ENCODE assay signal across 11 mouse cellular contexts in genomic region chr6:16999451-17000139, GRCm38 (mm10).
DNase-seq lines count a peak whose midpoint lies in the region; ATAC-seq and TF ChIP-seq lines count a peak whose summit lies in the region.
"Had no signal": no experiment of that assay in that cellular context is flagged by ENCODE, and none has a peak within 500 bp of the region (broad histone marks: within the 10 kb centered on the region; RNA-seq: fewer than 3 reads in every experiment).

No protein-coding gene starts in this region.

- H3K4me3 ChIP-seq in lung, embryonic 15.5 days: peak overlapping the region; percentile 2; the same call in 1 of the 2 replicates
- H3K4me3 ChIP-seq in lung, adult 2 months (replicated peaks; ENCODE audit: extremely low read depth, low read depth, low read length): no peak overlapping the region
- H3K4me3 ChIP-seq in intestine, embryonic 16.5 days (ENCODE audit: low read length): no peak overlapping the region
- peak overlapping the region; percentile 17 for H3K4me3 ChIP-seq in neural tube, embryonic 14.5 days (ENCODE audit: low read depth, low read length)

- H3K4me1 ChIP-seq in lung, embryonic 15.5 days: 0 out of 2 replicates have a peak, but pooled peaks cover 3% of the 10 kb centered on the region
- no peaks in the 10 kb centered on the region for H3K4me1 ChIP-seq in lung, adult 2 months (ENCODE audit: control insufficient read depth, insufficient read depth, low read length)
- no peaks in the 10 kb centered on the region for H3K4me1 ChIP-seq in intestine, embryonic 16.5 days (ENCODE audit: control insufficient read depth, insufficient read depth, low read length)
- peaks cover 4% of the 10 kb centered on the region; the same call in 1 of the 2 replicates for H3K4me1 ChIP-seq in neural tube, embryonic 14.5 days (ENCODE audit: control insufficient read depth, insufficient read depth, low read length)

- no peaks in the 10 kb centered on the region for H3K36me3 ChIP-seq in lung, embryonic 15.5 days
- no peaks in the 10 kb centered on the region for H3K36me3 ChIP-seq in intestine, embryonic 16.5 days (ENCODE audit: control insufficient read depth, insufficient read depth, low read length)
- no peaks in the 10 kb centered on the region for H3K36me3 ChIP-seq in neural tube, embryonic 14.5 days (ENCODE audit: control insufficient read depth, insufficient read depth, low read length)

- no peak overlapping the region for H3K27ac ChIP-seq in lung, embryonic 15.5 days
- H3K27ac ChIP-seq in intestine, embryonic 16.5 days (ENCODE audit: low read length): no peak overlapping the region
- H3K27ac ChIP-seq in neural tube, embryonic 14.5 days (ENCODE audit: low read depth, low read length): no peak overlapping the region

- DNase-seq in cerebellum, postnatal 14 days: peak; percentile 13 to 29
- DNase-seq in cerebellum, postnatal 4 days (ENCODE audit: low spot score in 2 of 2): no peak
- DNase-seq in lung, adult 2 months: no peak
- no peak for DNase-seq in natural killer cell, adult 2 months (ENCODE audit: low spot score in 2 of 2)
- DNase-seq: gastrocnemius, postnatal 14 days; liver, postnatal 0 days had no signal

- no peaks in the 10 kb centered on the region for H3K27me3 ChIP-seq in lung, embryonic 15.5 days
- 0 out of 2 replicates have a peak, but pooled peaks cover 3% of the 10 kb centered on the region for H3K27me3 ChIP-seq in intestine, embryonic 16.5 days (replicated peaks; ENCODE audit: control insufficient read depth, insufficient read depth, low read length)
- H3K27me3 ChIP-seq in neural tube, embryonic 14.5 days (ENCODE audit: control insufficient read depth, insufficient read depth, low read length): no peaks in the 10 kb centered on the region

- 57% methylated on average over 21 of the region's 21 CpGs for WGBS in lung, embryonic 15.5 days
- WGBS in lung, adult 2 months: 72% methylated on average over 21 of the region's 21 CpGs
- WGBS in intestine, embryonic 16.5 days: 57% methylated on average over 21 of the region's 21 CpGs
- WGBS in neural tube, embryonic 14.5 days: 30% methylated on average over 21 of the region's 21 CpGs

- TF ChIP-seq CTCF in lung, adult 2 months (IDR thresholded peaks at IDR 0.05; ENCODE audit: insufficient read depth, low read length): no peak

- TF ChIP-seq POLR2A in lung, adult 2 months (IDR thresholded peaks at IDR 0.05; ENCODE audit: borderline replicate concordance, extremely low read depth, low read depth, low read length): no peak

- no peaks in the 10 kb centered on the region for H3K9me3 ChIP-seq in lung, embryonic 15.5 days
- H3K9me3 ChIP-seq in intestine, embryonic 16.5 days (ENCODE audit: control insufficient read depth, low read length): no peaks in the 10 kb centered on the region
- H3K9me3 ChIP-seq in neural tube, embryonic 14.5 days (ENCODE audit: control insufficient read depth, low read length): no peaks in the 10 kb centered on the region

- no peak for ATAC-seq in lung, embryonic 15.5 days (ENCODE audit: borderline replicate concordance, extremely low read depth, low FRiP score, low TSS enrichment)
- ATAC-seq in intestine, embryonic 16.5 days: no peak
- peak; percentile 68; the same call in 1 of the 2 replicates for ATAC-seq in neural tube, embryonic 14.5 days (ENCODE audit: low read depth)
- no peak for ATAC-seq in megakaryocyte progenitor cell, adult 5-6 weeks (replicated peaks; ENCODE audit: poor library complexity)
- ATAC-seq: liver, postnatal 0 days; Patski had no signal

- H3K9ac ChIP-seq in lung, embryonic 15.5 days: no peak overlapping the region
- H3K9ac ChIP-seq in intestine, embryonic 16.5 days (ENCODE audit: low read depth, low read length): no peak overlapping the region
- no peak overlapping the region for H3K9ac ChIP-seq in neural tube, embryonic 14.5 days (replicated peaks; ENCODE audit: low read depth, low read length)
- H3K9ac ChIP-seq: liver, postnatal 0 days had no signal

- H3K4me2 ChIP-seq in lung, embryonic 15.5 days: peak overlapping the region; percentile 42
- peak overlapping the region; percentile 19; the same call in 1 of the 2 replicates for H3K4me2 ChIP-seq in intestine, embryonic 16.5 days (ENCODE audit: low read depth, low read length)
- H3K4me2 ChIP-seq in neural tube, embryonic 14.5 days (ENCODE audit: low read depth, low read length): peak overlapping the region; percentile 55

Comparison
In these comparisons a context has a peak if more than half of its experiments do, and no peak if none do; other contexts are left out.
1. DNase-seq: peak in cerebellum, postnatal 14 days (2 of 2); none in cerebellum, postnatal 4 days (0 of 2), lung, adult 2 months (single experiment) and natural killer cell, adult 2 months (0 of 2).
2. H3K4me3 ChIP-seq: peak in lung, embryonic 15.5 days (single experiment) and neural tube, embryonic 14.5 days (single experiment); none in lung, adult 2 months (single experiment) and intestine, embryonic 16.5 days (single experiment).
3. Peak in every context shown above with its lines, with median percentiles within 50 percentile points of each other: H3K4me2 ChIP-seq.